7 mouse cellular contexts compared by ENCODE assay signal in the genomic region with DNA sequence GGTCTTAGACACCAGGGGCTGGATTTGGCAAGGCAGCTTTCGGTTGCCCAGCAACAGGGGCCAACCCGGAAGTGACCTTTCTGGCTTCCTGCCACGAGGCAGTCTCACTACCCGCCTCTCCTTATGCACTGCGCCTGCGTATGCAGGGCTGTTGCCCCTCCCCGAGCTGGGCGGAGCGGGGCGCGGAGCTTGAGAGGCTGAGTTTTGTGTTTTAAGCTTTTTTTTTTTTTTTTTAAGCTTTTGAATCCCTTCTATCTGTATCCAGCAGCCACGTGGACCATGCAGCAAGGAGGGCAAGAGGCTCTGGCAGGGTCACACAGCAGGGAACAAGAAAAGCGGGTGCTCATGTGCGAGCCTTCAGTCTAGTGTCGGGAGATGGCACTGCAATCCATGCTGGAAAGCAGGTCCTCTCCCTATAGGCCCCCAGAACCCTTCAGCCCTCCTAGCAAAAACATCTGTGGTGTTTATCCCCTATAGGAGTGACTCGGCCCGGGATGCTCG. TPM values are rescaled to one million over a fixed set of nuclear protein-coding genes. Genes with fewer than 3 reads are reported as not detected.
DNase-seq lines count a peak whose midpoint lies in the region; ATAC-seq and TF ChIP-seq lines count a peak whose summit lies in the region.

No protein-coding gene starts in this region.

- H3K27me3 ChIP-seq in heart, embryonic 11.5 days (ENCODE audit: control insufficient read depth, insufficient read depth, low read length) = peaks cover 10% of the 10 kb centered on the region
- 0 out of 2 replicates have a peak, but pooled peaks cover 5% of the 10 kb centered on the region for H3K27me3 ChIP-seq in kidney, embryonic 15.5 days
- H3K27me3 ChIP-seq in limb, embryonic 15.5 days = no peaks in the 10 kb centered on the region; the same call in 1 of the 2 replicates
- no peaks in the 10 kb centered on the region for H3K27me3 ChIP-seq in midbrain, postnatal 0 days (ENCODE audit: insufficient read depth, low read length)

- H3K4me3 ChIP-seq in bone marrow macrophage, adult 2 months (ENCODE audit: insufficient read depth, low read length) = peak overlapping the region; percentile 41
- H3K4me3 ChIP-seq in embryonic fibroblast, embryonic 13.5 days (ENCODE audit: insufficient read depth, low read length) = 0 out of 2 replicates have a peak overlapping the region, but pooled peaks have one; percentile 11
- H3K4me3 ChIP-seq in heart, embryonic 11.5 days (ENCODE audit: low read depth, low read length) = peak overlapping the region; percentile 44
- H3K4me3 ChIP-seq in kidney, embryonic 15.5 days (replicated peaks) = peak overlapping the region; percentile 44
- peak overlapping the region; percentile 39 for H3K4me3 ChIP-seq in limb, embryonic 15.5 days
- peak overlapping the region; percentile 32 for H3K4me3 ChIP-seq in midbrain, postnatal 0 days (ENCODE audit: low read depth, low read length)

- ATAC-seq in heart, embryonic 11.5 days (replicated peaks; ENCODE audit: insufficient number of reproducible peaks, low FRiP score, low TSS enrichment) = peak; percentile 80
- ATAC-seq in kidney, embryonic 15.5 days (replicated peaks; ENCODE audit: low FRiP score) = peak; percentile 93
- ATAC-seq in limb, embryonic 15.5 days (ENCODE audit: insufficient number of reproducible peaks, low FRiP score, low TSS enrichment, low read depth) = peak; percentile 84; the same call in 1 of the 2 replicates
- peak; percentile 91 for ATAC-seq in midbrain, postnatal 0 days (ENCODE audit: low FRiP score)

- peak overlapping the region; percentile 72 for H3K9ac ChIP-seq in heart, embryonic 11.5 days (ENCODE audit: low read depth, low read length)
- peak overlapping the region; percentile 51; the same call in 1 of the 2 replicates for H3K9ac ChIP-seq in kidney, embryonic 15.5 days
- H3K9ac ChIP-seq in limb, embryonic 15.5 days = peak overlapping the region; percentile 42
- peak overlapping the region; percentile 45 for H3K9ac ChIP-seq in midbrain, postnatal 0 days (replicated peaks; ENCODE audit: low read length, poor library complexity, severe bottlenecking)

- H3K9me3 ChIP-seq in heart, embryonic 11.5 days (replicated peaks; ENCODE audit: control insufficient read depth, low read length) = no peaks in the 10 kb centered on the region
- H3K9me3 ChIP-seq in kidney, embryonic 15.5 days (replicated peaks) = no peaks in the 10 kb centered on the region
- H3K9me3 ChIP-seq in limb, embryonic 15.5 days = no peaks in the 10 kb centered on the region
- H3K9me3 ChIP-seq in midbrain, postnatal 0 days (ENCODE audit: low read length) = no peaks in the 10 kb centered on the region

- 2% methylated on average over 18 of the region's 18 CpGs for WGBS in heart, embryonic 11.5 days (ENCODE audit: insufficient replicate concordance)
- under 1% methylated on average over 18 of the region's 18 CpGs for WGBS in kidney, embryonic 15.5 days
- under 1% methylated on average over 18 of the region's 18 CpGs for WGBS in limb, embryonic 15.5 days
- under 1% methylated on average over 18 of the region's 18 CpGs for WGBS in midbrain, postnatal 0 days

- peak; percentile 97 for DNase-seq in midbrain, postnatal 0 days (ENCODE audit: low spot score)
- DNase-seq in spleen, postnatal 14 days (ENCODE audit: low spot score in 2 of 2) = peak; percentile 60 to 76

- H3K27ac ChIP-seq in bone marrow macrophage, adult 2 months (ENCODE audit: insufficient read depth, low read depth, low read length) = no peak overlapping the region
- H3K27ac ChIP-seq in embryonic fibroblast, embryonic 13.5 days (ENCODE audit: insufficient read depth, low read length) = no peak overlapping the region
- peak overlapping the region; percentile 75 for H3K27ac ChIP-seq in heart, embryonic 11.5 days (ENCODE audit: low read depth, low read length)
- peak overlapping the region; percentile 79 for H3K27ac ChIP-seq in kidney, embryonic 15.5 days
- peak overlapping the region; percentile 85 for H3K27ac ChIP-seq in limb, embryonic 15.5 days
- H3K27ac ChIP-seq in midbrain, postnatal 0 days (ENCODE audit: low read depth, low read length) = peak overlapping the region; percentile 64

- TF ChIP-seq CTCF in bone marrow macrophage, adult 2 months (IDR thresholded peaks at IDR 0.05; ENCODE audit: low read depth, low read length) = no peak
- no peak for TF ChIP-seq CTCF in embryonic fibroblast, embryonic 13.5 days (IDR thresholded peaks at IDR 0.05; ENCODE audit: borderline replicate concordance, insufficient read depth, low read length)
- TF ChIP-seq CTCF in midbrain, postnatal 0 days (IDR thresholded peaks at IDR 0.05) = peak; percentile 64

- peaks cover 6% of the 10 kb centered on the region for H3K4me1 ChIP-seq in bone marrow macrophage, adult 2 months (ENCODE audit: control insufficient read depth, insufficient read depth, low read length)
- no peaks in the 10 kb centered on the region for H3K4me1 ChIP-seq in embryonic fibroblast, embryonic 13.5 days (ENCODE audit: control insufficient read depth, insufficient read depth, low read length)
- H3K4me1 ChIP-seq in heart, embryonic 11.5 days (ENCODE audit: control insufficient read depth, insufficient read depth, low read length) = peaks cover 6% of the 10 kb centered on the region; the same call in 1 of the 2 replicates
- peaks cover 16% of the 10 kb centered on the region for H3K4me1 ChIP-seq in kidney, embryonic 15.5 days
- H3K4me1 ChIP-seq in limb, embryonic 15.5 days = peaks cover 18% of the 10 kb centered on the region
- H3K4me1 ChIP-seq in midbrain, postnatal 0 days (ENCODE audit: insufficient read depth, low read length) = peaks cover 7% of the 10 kb centered on the region; the same call in 1 of the 2 replicates

- TF ChIP-seq POLR2A in bone marrow macrophage, adult 2 months (IDR thresholded peaks at IDR 0.05; ENCODE audit: borderline replicate concordance, low read depth, low read length) = no peak
- TF ChIP-seq POLR2A in embryonic fibroblast, embryonic 13.5 days (IDR thresholded peaks at IDR 0.05; ENCODE audit: low read depth, low read length) = peak; percentile 44

- H3K4me2 ChIP-seq in heart, embryonic 11.5 days = peak overlapping the region; percentile 76
- peak overlapping the region; percentile 65 for H3K4me2 ChIP-seq in kidney, embryonic 15.5 days
- H3K4me2 ChIP-seq in limb, embryonic 15.5 days = peak overlapping the region; percentile 58
- H3K4me2 ChIP-seq in midbrain, postnatal 0 days (ENCODE audit: low read depth, low read length, poor library complexity, severe bottlenecking) = peak overlapping the region; percentile 49

- H3K36me3 ChIP-seq in heart, embryonic 11.5 days (ENCODE audit: control insufficient read depth, insufficient read depth, low read length) = no peaks in the 10 kb centered on the region
- H3K36me3 ChIP-seq in kidney, embryonic 15.5 days = no peaks in the 10 kb centered on the region
- H3K36me3 ChIP-seq in limb, embryonic 15.5 days = no peaks in the 10 kb centered on the region
- no peaks in the 10 kb centered on the region for H3K36me3 ChIP-seq in midbrain, postnatal 0 days (ENCODE audit: insufficient read depth, low read length)

RNA-seq across cellular contexts. Expression of a gene that starts 5.1 kb away (rescaled TPM):
- not detected in 2 replicates for polyA plus RNA-seq in bone marrow macrophage, adult 2 months (2012; ENCODE audit: insufficient read depth, insufficient read length, missing spikeins)
- not detected in 2 replicates for polyA plus RNA-seq in embryonic fibroblast, embryonic 13.5 days (2011; ENCODE audit: insufficient read length, low read depth, missing spikeins)
- 0.23 and 0.82 TPM in 2 replicates for polyA plus RNA-seq in heart, embryonic 11.5 days (2014; fragmentation: Nextera tagmentation; extraction: Ambion mirVana)
- polyA plus RNA-seq in kidney, embryonic 15.5 days (2015; fragmentation: Nextera tagmentation; extraction: Ambion mirVana) = 0.22 and 0.42 TPM in 2 replicates
- 0.20 and 0.23 TPM in 2 replicates for polyA plus RNA-seq in limb, embryonic 15.5 days (2015; fragmentation: Nextera tagmentation; extraction: Ambion mirVana)
- total RNA-seq in midbrain, postnatal 0 days (2014; rRNA removed) = 0.76 and 0.82 TPM in 2 replicates
- 0.89 and 0.93 TPM in 2 replicates for polyA plus RNA-seq in midbrain, postnatal 0 days (2015; fragmentation: Nextera tagmentation; extraction: Ambion mirVana)

RNA-seq across cellular contexts. Expression of a gene that starts 27.1 kb away (rescaled TPM):
- not detected in 2 replicates for polyA plus RNA-seq in bone marrow macrophage, adult 2 months (2012; ENCODE audit: insufficient read depth, insufficient read length, missing spikeins)
- not detected in 2 replicates for polyA plus RNA-seq in embryonic fibroblast, embryonic 13.5 days (2011; ENCODE audit: insufficient read length, low read depth, missing spikeins)
- polyA plus RNA-seq in heart, embryonic 11.5 days (2014; fragmentation: Nextera tagmentation; extraction: Ambion mirVana) = 0.35 and 0.52 TPM in 2 replicates
- polyA plus RNA-seq in kidney, embryonic 15.5 days (2015; fragmentation: Nextera tagmentation; extraction: Ambion mirVana) = 0.18 and 0.99 TPM in 2 replicates
- 0.12 and 0.27 TPM in 2 replicates for polyA plus RNA-seq in limb, embryonic 15.5 days (2015; fragmentation: Nextera tagmentation; extraction: Ambion mirVana)
- 2.5 and 3.9 TPM in 2 replicates for total RNA-seq in midbrain, postnatal 0 days (2014; rRNA removed)
- polyA plus RNA-seq in midbrain, postnatal 0 days (2015; fragmentation: Nextera tagmentation; extraction: Ambion mirVana) = 2.9 and 3.3 TPM in 2 replicates

RNA-seq across cellular contexts. Expression of a gene that starts 34.6 kb away (rescaled TPM):
- polyA plus RNA-seq in bone marrow macrophage, adult 2 months (2012; ENCODE audit: insufficient read depth, insufficient read length, missing spikeins) = 34.3 and 38.2 TPM in 2 replicates
- 13.2 and 13.7 TPM in 2 replicates for polyA plus RNA-seq in embryonic fibroblast, embryonic 13.5 days (2011; ENCODE audit: insufficient read length, low read depth, missing spikeins)
- 26.4 and 29.6 TPM in 2 replicates for polyA plus RNA-seq in heart, embryonic 11.5 days (2014; fragmentation: Nextera tagmentation; extraction: Ambion mirVana)
- polyA plus RNA-seq in kidney, embryonic 15.5 days (2015; fragmentation: Nextera tagmentation; extraction: Ambion mirVana) = 34.1 and 40.6 TPM in 2 replicates
- 57.3 and 65.5 TPM in 2 replicates for polyA plus RNA-seq in limb, embryonic 15.5 days (2015; fragmentation: Nextera tagmentation; extraction: Ambion mirVana)
- 34.9 and 36.6 TPM in 2 replicates for total RNA-seq in midbrain, postnatal 0 days (2014; rRNA removed)
- 73.3 and 90.9 TPM in 2 replicates for polyA plus RNA-seq in midbrain, postnatal 0 days (2015; fragmentation: Nextera tagmentation; extraction: Ambion mirVana)

Comparison
In these comparisons a context has a peak if more than half of its experiments do, and no peak if none do; other contexts are left out.
1. H3K27ac ChIP-seq: peak in heart, embryonic 11.5 days (single experiment), kidney, embryonic 15.5 days (single experiment), limb, embryonic 15.5 days (single experiment) and midbrain, postnatal 0 days (single experiment); none in bone marrow macrophage, adult 2 months (single experiment) and embryonic fibroblast, embryonic 13.5 days (single experiment).
2. Peak in every context shown above with its lines, with median percentiles within 50 percentile points of each other: H3K4me3 ChIP-seq, ATAC-seq, H3K4me2 ChIP-seq and H3K9ac ChIP-seq.